Mouse (Mus musculus) myocyte (in vitro differentiated cells): Measurements from ENCODE around the gene Fanca. TPM values are rescaled to one million over a fixed set of nuclear protein-coding genes. Genes with fewer than 3 reads are reported as not detected.
A peak's percentile ranks its signal among the peaks of the same experiment; 100 is the strongest.
"Not testable (repeated sequence)": the region's sequence is repeated elsewhere in the genome, so short reads cannot be mapped to it uniquely, and the experiment has no call there.

Experiments
- H3K27me3 ChIP-seq: one replicate; pipeline ENCODE4 v1.6.1; 2011; ENCODE audit not compliant: control insufficient read depth, insufficient read depth, insufficient read length
- H3K36me3 ChIP-seq: one replicate; pipeline ENCODE4 v1.6.1; 2011; ENCODE audit not compliant: control insufficient read depth, insufficient read depth
- H3K4me2 ChIP-seq: one replicate; pipeline ENCODE4 v1.6.1; 2011; ENCODE audit warnings: low read depth, control low read depth
- H3K4me3 ChIP-seq: one replicate; pipeline ENCODE4 v1.5.1; 2011; ENCODE audit warnings: mild to moderate bottlenecking, control low read depth, moderate library complexity
- H3K79me2 ChIP-seq: one replicate; pipeline ENCODE4 v1.6.1; 2011; ENCODE audit not compliant: control insufficient read depth, insufficient read depth
- H3ac ChIP-seq: one replicate; pipeline ENCODE4 v1.6.1; 2011; ENCODE audit not compliant: control insufficient read depth, insufficient read length
- CEBPB ChIP-seq: IDR thresholded peaks from 2 replicates; pipeline ENCODE4 v1.6.1; 2011; ENCODE audit warnings: mild to moderate bottlenecking, moderate library complexity; ENCODE audit not compliant: poor library complexity, insufficient read depth, severe bottlenecking
- E2F4 ChIP-seq: IDR thresholded peaks from one replicate; pipeline ENCODE4 v1.6.1; 2011; ENCODE audit warnings: mild to moderate bottlenecking, control low read depth, moderate library complexity; ENCODE audit not compliant: insufficient read depth
- MAX ChIP-seq: IDR thresholded peaks from one replicate; pipeline ENCODE4 v1.6.1; 2011; ENCODE audit warnings: low read depth, mild to moderate bottlenecking, control low read depth
- MYOD1 ChIP-seq, 3 experiments: IDR thresholded peaks; one replicate each; pipeline ENCODE4 v1.6.1; 2011; ENCODE audit warnings: control low read depth in 2 of 3, low read depth in 2 of 3, mild to moderate bottlenecking in 2 of 3, moderate library complexity in 1 of 3; ENCODE audit not compliant: insufficient read length in 2 of 3, control insufficient read depth in 1 of 3
- MYOG ChIP-seq, 3 experiments: IDR thresholded peaks; one replicate each; pipeline ENCODE4 v1.6.1; 2011; ENCODE audit warnings: control low read depth in 2 of 3, low read depth in 2 of 3, mild to moderate bottlenecking in 2 of 3; ENCODE audit not compliant: insufficient read length in 2 of 3, control insufficient read depth in 1 of 3, insufficient read depth in 1 of 3
- POLR2A ChIP-seq: IDR thresholded peaks from one replicate; pipeline ENCODE4 v1.6.1; 2011; ENCODE audit warnings: low read depth, mild to moderate bottlenecking, control low read depth, moderate library complexity; ENCODE audit not compliant: insufficient read length
- POLR2AphosphoS2 ChIP-seq: IDR thresholded peaks from one replicate; pipeline ENCODE4 v1.6.1; 2011; ENCODE audit warnings: low read depth, control low read depth; ENCODE audit not compliant: insufficient read length
- REST ChIP-seq: IDR thresholded peaks from one replicate; pipeline ENCODE4 v1.6.1; 2011; ENCODE audit warnings: mild to moderate bottlenecking, control low read depth, moderate library complexity; ENCODE audit not compliant: insufficient read depth, insufficient read length
- SRF ChIP-seq: IDR thresholded peaks from one replicate; pipeline ENCODE4 v1.6.1; 2011; ENCODE audit warnings: low read depth; ENCODE audit not compliant: control insufficient read depth, insufficient read length
- TCF12 ChIP-seq: IDR thresholded peaks from one replicate; pipeline ENCODE4 v1.6.1; 2011; ENCODE audit warnings: mild to moderate bottlenecking, control low read depth; ENCODE audit not compliant: poor library complexity, insufficient read depth, severe bottlenecking
- TCF3 ChIP-seq: IDR thresholded peaks from one replicate; pipeline ENCODE4 v1.6.1; 2011; ENCODE audit warnings: low read depth, control low read depth; ENCODE audit not compliant: insufficient read length
- USF1 ChIP-seq: IDR thresholded peaks from one replicate; pipeline ENCODE4 v1.6.1; 2011; ENCODE audit warnings: low read depth, mild to moderate bottlenecking, control low read depth, moderate library complexity
- polyA plus RNA-seq: library from polyadenylated mRNA; unstranded; fragments of >200 nt; fragmentation: generic; extraction: Trizol; gene quantifications from one replicate; pipeline ENCODE4 v1.2.1, GENCODE M21; 2012; ENCODE audit warnings: missing spikeins

Gene Fanca
- polyA plus RNA-seq, 1 experiment, result 4.0 TPM

GRCm38 (mm10) chr8:123267926-123268656 lies 50.3 kb downstream of the Fanca start:
- Histone ChIP-seq H3K36me3 (peaks cover 9% of the 10 kb centered on the region), H3K4me3 (no peak overlapping the region), H3K79me2 (no peaks in the 10 kb centered on the region), H3K27me3 (no peaks in the 10 kb centered on the region), H3K4me2 (no peak overlapping the region), H3ac (no peak overlapping the region)
- TF ChIP-seq POLR2A (no peak), POLR2AphosphoS2 (peak; percentile 2), MYOG (IDR thresholded peaks at IDR 0.05; ENCODE audit: control insufficient read depth in 1 of 3, insufficient read depth in 1 of 3, insufficient read length in 2 of 3, low read depth in 2 of 3) (peak in 1 of 3 experiments; percentile 28)

DNA sequence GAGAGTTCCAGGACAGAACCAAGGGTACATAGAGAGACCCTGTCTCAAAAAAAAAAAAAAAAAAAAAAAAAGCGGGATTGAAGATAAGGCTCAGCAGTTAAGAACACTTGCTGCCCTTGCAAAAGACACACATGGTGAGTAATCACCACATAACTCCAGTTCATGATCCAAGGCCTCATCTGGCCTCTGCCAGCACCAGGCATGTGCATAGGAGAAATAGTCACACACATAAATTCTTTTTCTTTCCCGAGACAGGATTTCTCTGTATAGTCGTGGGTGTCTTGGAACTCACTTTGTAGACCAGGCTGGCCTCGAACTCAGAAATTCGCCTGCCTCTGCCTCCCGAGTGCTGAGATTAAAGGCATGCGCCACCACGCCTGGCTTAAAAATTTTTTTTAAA lies 60.8 kb downstream of the Fanca start:
- H3K4me2 ChIP-seq, H3K27me3 ChIP-seq, H3ac ChIP-seq, H3K4me3 ChIP-seq: not testable (repeated sequence)
- Histone ChIP-seq H3K79me2 (peaks cover 23% of the 10 kb centered on the region), H3K36me3 (peaks cover 13% of the 10 kb centered on the region)

- Histone ChIP-seq H3ac (no peak overlapping the region), H3K79me2 (peaks cover 23% of the 10 kb centered on the region), H3K36me3 (peaks cover 13% of the 10 kb centered on the region), H3K27me3 (no peaks in the 10 kb centered on the region), H3K4me3 (no peak overlapping the region), H3K4me2 (peak overlapping the region; percentile 45)
- TF ChIP-seq POLR2AphosphoS2 (peak; percentile 4), TCF12 (peak; percentile 6), SRF (peak; percentile 60), TCF3 (no peak), REST (no peak), E2F4 (no peak), CEBPB (no peak), MYOD1 (IDR thresholded peaks at IDR 0.05; ENCODE audit: control insufficient read depth in 1 of 3, insufficient read length in 2 of 3, low read depth in 2 of 3) (peak; percentile 56 to 96 (median 96)), MAX (no peak), MYOG (IDR thresholded peaks at IDR 0.05; ENCODE audit: control insufficient read depth in 1 of 3, insufficient read depth in 1 of 3, insufficient read length in 2 of 3, low read depth in 2 of 3) (peak; percentile 13 to 91 (median 42)), USF1 (no peak), POLR2A (no peak)
Measured at GRCm38 (mm10) chr8:123257114-123257513, 61.3 kb downstream of the Fanca start.

GRCm38 (mm10) chr8:123255170-123255569 lies 63.2 kb downstream of the Fanca start:
- TF ChIP-seq TCF3 (no peak), USF1 (no peak), MAX (no peak), MYOG (IDR thresholded peaks at IDR 0.05; ENCODE audit: control insufficient read depth in 1 of 3, insufficient read depth in 1 of 3, insufficient read length in 2 of 3, low read depth in 2 of 3) (no peak), TCF12 (no peak), POLR2A (no peak), POLR2AphosphoS2 (no peak), CEBPB (no peak), SRF (no peak), REST (no peak), E2F4 (no peak), MYOD1 (IDR thresholded peaks at IDR 0.05; ENCODE audit: control insufficient read depth in 1 of 3, insufficient read length in 2 of 3, low read depth in 2 of 3) (no peak)
- Histone ChIP-seq H3K27me3 (no peaks in the 10 kb centered on the region), H3K4me3 (peak overlapping the region; percentile 58), H3K79me2 (peaks cover 23% of the 10 kb centered on the region), H3K36me3 (peaks cover 9% of the 10 kb centered on the region), H3ac (peak overlapping the region; percentile 60), H3K4me2 (peak overlapping the region; percentile 77)

DNA sequence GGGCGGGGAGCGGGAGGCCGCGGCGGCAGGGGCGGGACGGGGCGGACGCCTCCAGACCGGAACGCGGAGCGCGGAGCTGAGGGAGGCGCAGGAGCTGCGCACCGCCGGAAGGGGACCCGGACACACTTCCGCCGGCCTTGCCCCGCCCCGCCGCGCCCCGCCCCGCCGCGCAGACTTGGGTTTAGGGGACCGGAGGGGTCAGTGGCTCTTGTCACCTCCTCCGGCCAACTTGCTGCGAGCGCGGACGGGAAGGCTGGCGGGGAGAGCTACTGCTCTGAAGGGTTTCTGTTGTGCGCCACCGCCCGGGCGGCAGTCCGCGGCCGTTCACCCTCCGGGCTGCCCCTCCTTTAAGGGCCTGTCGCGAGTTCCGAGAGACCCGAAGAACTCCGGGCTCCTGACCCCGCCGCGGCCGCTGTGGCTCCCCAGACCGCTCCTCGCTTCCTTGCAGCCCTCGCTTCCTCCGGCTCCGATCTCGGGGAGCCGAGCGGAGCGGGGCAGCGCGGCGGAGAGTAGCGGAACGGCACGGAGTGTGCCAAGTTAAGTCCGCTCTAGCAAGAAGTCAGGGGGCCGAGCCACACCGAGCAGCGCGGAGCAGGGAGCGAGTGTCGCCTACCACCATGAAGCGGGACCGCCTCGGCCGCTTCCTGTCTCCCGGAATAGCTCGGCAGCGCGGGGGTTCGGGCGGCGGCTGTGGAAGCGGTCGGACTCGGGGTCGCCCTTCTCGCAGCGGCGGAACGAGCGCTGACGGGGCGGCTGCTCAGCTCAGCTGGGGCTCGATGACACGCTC lies 64.1 kb downstream of the Fanca start, which contains the start of the genes Zfp276 and Vps9d1:
Gene Zfp276 (plus strand): TSS at position 97 of the 787 bp plus-strand sequence.
Gene Vps9d1 (minus strand): TSS at position 250 of the 787 bp plus-strand sequence.
- no peaks in the 10 kb centered on the region for H3K27me3 ChIP-seq
- peaks cover 23% of the 10 kb centered on the region for H3K79me2 ChIP-seq
- peak within 1 kb of the TSS; percentile 58 for H3K4me3 ChIP-seq
- TF ChIP-seq E2F4 (no peak), USF1 (no peak), MAX (no peak), REST (peak; percentile 8), SRF (no peak), MYOG (IDR thresholded peaks at IDR 0.05; ENCODE audit: control insufficient read depth in 1 of 3, insufficient read depth in 1 of 3, insufficient read length in 2 of 3, low read depth in 2 of 3) (peak in 2 of 3 experiments; percentile 48 to 49), MYOD1 (IDR thresholded peaks at IDR 0.05; ENCODE audit: control insufficient read depth in 1 of 3, insufficient read length in 2 of 3, low read depth in 2 of 3) (peak in 1 of 3 experiments; percentile 40), POLR2A (peak; percentile 71), TCF3 (no peak), CEBPB (no peak), TCF12 (no peak), POLR2AphosphoS2 (peak; percentile 58)
- H3K4me2 ChIP-seq, result peak within 1 kb of the TSS; percentile 77
- peaks cover 3% of the 10 kb centered on the region for H3K36me3 ChIP-seq
- peak within 1 kb of the TSS; percentile 60 for H3ac ChIP-seq
